Mouse (Mus musculus): ENCODE measurements around the gene Gm17689. TPM values are rescaled to one million over a fixed set of nuclear protein-coding genes. Genes with fewer than 3 reads are reported as not detected.

Gm17689 gene
- total RNA-seq (2021) = not detected
- long read RNA-seq, experiment 1 = 0 reads
- long read RNA-seq, experiment 2 = 0 reads

DNA sequence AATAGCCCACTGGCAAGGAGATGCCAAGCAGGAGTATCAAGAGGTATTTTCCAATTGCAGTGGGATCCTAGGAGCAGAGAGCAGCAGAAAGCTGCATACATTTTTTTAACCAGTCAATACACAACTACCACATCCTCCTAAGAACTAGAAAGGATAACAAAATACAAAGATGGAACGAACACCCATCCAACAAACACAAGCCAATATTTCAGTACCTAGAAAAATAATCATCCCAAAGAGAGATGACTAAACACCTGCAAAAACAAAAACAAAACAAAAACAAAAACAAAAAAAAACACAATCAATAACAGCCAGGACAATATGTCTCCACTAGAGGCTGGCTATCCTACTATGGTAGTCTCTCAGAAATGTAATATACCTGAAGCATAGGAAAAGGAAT is at the start of gene Gm17689:
Gene Gm17689 (minus strand): TSS at position 101 of the 400 bp plus-strand sequence.
- no peak for TF ChIP-seq CTCF (conservative IDR thresholded peaks at IDR 0.05)
- no peak for DNase-seq (ENCODE audit: low spot score in 2 of 2)
- Histone ChIP-seq H3K4me3 (no peak within 1 kb of the TSS), H3K27ac (no peak within 1 kb of the TSS)

GRCm38 (mm10) chr9:36541863-36542262 is 40.6 kb downstream of the Gm17689 start, which contains the start of gene Gm5615:
Gene Gm5615 (minus strand): TSS chr9:36541963.
- TF ChIP-seq CTCF (conservative IDR thresholded peaks at IDR 0.05) = no peak
- Histone ChIP-seq H3K27ac (no peak within 1 kb of the TSS), H3K4me3 (no peak within 1 kb of the TSS)
- DNase-seq (ENCODE audit: low spot score in 2 of 2) = no peak

Other genes with a start within 250 kb of the Gm17689 start
- not detected for gene Gm7257, start 150.8 kb downstream of the Gm17689 start, total RNA-seq (2021)
- not detected for gene Gm9513, start 107.0 kb downstream of the Gm17689 start, total RNA-seq (2021)
- not detected for gene Gm5615, start 40.7 kb downstream of the Gm17689 start, total RNA-seq (2021)
- gene A630095E13Rik, start 60.7 kb upstream of the Gm17689 start, total RNA-seq (2021) = not detected
- not detected for gene Acrv1, start 110.6 kb upstream of the Gm17689 start, total RNA-seq (2021)
- 1 to 10 TPM; 2.1 to 2.6 TPM for gene Chek1, start 144.4 kb upstream of the Gm17689 start, total RNA-seq (2021)
- 10 to 100 TPM; 70.6 to 80.9 TPM for gene Stt3a, start 185.0 kb upstream of the Gm17689 start, total RNA-seq (2021)
- gene Ei24, start 214.8 kb upstream of the Gm17689 start, total RNA-seq (2021) = 100 to 1,000 TPM in 1 of 2 experiments, 10 to 100 TPM in 1; 97.7 to 102 TPM
- 100 to 1,000 TPM; 274 to 276 TPM for gene Fez1, start 239.2 kb upstream of the Gm17689 start, total RNA-seq (2021)